Mouse (Mus musculus) MEL (cell line): ENCODE measurements at regions not wholly inside any gene's neighbourhood (a gene's known extent, or its start where the extent isn't known, plus 50 kb on each side); places are given as distances from the start of the nearest gene placed in this dataset.

ENCODE experiments used
- DNase-seq: peaks from one replicate; pipeline ENCODE4 v3.0.0; 2011; ENCODE audit warnings: low read depth, low spot score
- H3K27ac ChIP-seq: 2 replicates; pipeline ENCODE4 v1.5.1; 2012; ENCODE audit warnings: low read depth, mild to moderate bottlenecking, control low read depth, low read length, moderate library complexity; ENCODE audit not compliant: control insufficient read depth
- H3K27me3 ChIP-seq, 2 experiments: fragments of 150-350 bp in 1 of 2; sonication (generic) in 1 of 2; 2 replicates each; pipeline ENCODE4 v1.6.1; 2012; ENCODE audit warnings: low read length in 2 of 2, mild to moderate bottlenecking in 2 of 2, improper control_type of control experiment in 1 of 2, moderate library complexity in 1 of 2; ENCODE audit not compliant: insufficient read depth in 2 of 2, control insufficient read depth in 1 of 2
- H3K36me3 ChIP-seq, 2 experiments: 2 replicates each; pipeline ENCODE4 v1.6.1; 2012 to 2014; ENCODE audit warnings: low read length in 2 of 2, improper control_type of control experiment in 1 of 2, inconsistent platforms in 1 of 2, mild to moderate bottlenecking in 1 of 2; ENCODE audit not compliant: insufficient read depth in 2 of 2, control insufficient read depth in 1 of 2
- H3K4me1 ChIP-seq, 2 experiments: fragments of 150-350 bp in 1 of 2; sonication (generic) in 1 of 2; 2 replicates each; pipeline ENCODE4 v1.6.1; 2012; ENCODE audit warnings: low read length in 2 of 2, improper control_type of control experiment in 1 of 2, mild to moderate bottlenecking in 1 of 2; ENCODE audit not compliant: insufficient read depth in 2 of 2, control insufficient read depth in 1 of 2
- H3K4me3 ChIP-seq, 2 experiments: fragments of 150-350 bp in 1 of 2; sonication (generic) in 1 of 2; 2 replicates each; pipeline ENCODE4 v1.5.1; 2012; ENCODE audit warnings: low read depth in 2 of 2, low read length in 2 of 2, mild to moderate bottlenecking in 2 of 2, moderate library complexity in 2 of 2, control low read depth in 1 of 2, improper control_type of control experiment in 1 of 2; ENCODE audit not compliant: control insufficient read depth in 1 of 2, insufficient read depth in 1 of 2
- H3K79me2 ChIP-seq: 2 replicates; pipeline ENCODE4 v1.6.1; 2012; ENCODE audit warnings: mild to moderate bottlenecking, low read length, moderate library complexity; ENCODE audit not compliant: control insufficient read depth, poor library complexity, insufficient read depth
- H3K9ac ChIP-seq: 2 replicates; pipeline ENCODE4 v1.6.1; 2012; ENCODE audit warnings: low read depth, mild to moderate bottlenecking, control low read depth, low read length, moderate library complexity; ENCODE audit not compliant: control insufficient read depth, poor library complexity, severe bottlenecking
- H3K9me3 ChIP-seq: fragments of 150-350 bp; sonication (generic); replicated peaks from 2 replicates; pipeline ENCODE4 v1.6.1; 2012; ENCODE audit warnings: mild to moderate bottlenecking, low read length, improper control_type of control experiment, moderate library complexity; ENCODE audit not compliant: insufficient read depth
- ELF1 ChIP-seq: IDR thresholded peaks from 2 replicates; pipeline ENCODE4 v1.6.1; 2014; ENCODE audit warnings: low read depth, mild to moderate bottlenecking, inconsistent platforms, low read length, improper control_type of control experiment, moderate library complexity
- JUND ChIP-seq: IDR thresholded peaks from 2 replicates; pipeline ENCODE4 v1.6.1; 2011; ENCODE audit warnings: low read depth, mild to moderate bottlenecking, improper control_type of control experiment, low read length
- MAX ChIP-seq: IDR thresholded peaks from 2 replicates; pipeline ENCODE4 v1.6.1; 2011; ENCODE audit warnings: low read length, improper control_type of control experiment
- POLR2A ChIP-seq, 2 experiments: IDR thresholded peaks; 2 replicates each; pipeline ENCODE4 v1.6.1; 2011 to 2012; ENCODE audit warnings: low read length in 2 of 2, mild to moderate bottlenecking in 2 of 2, control low read depth in 1 of 2, improper control_type of control experiment in 1 of 2, low read depth in 1 of 2, moderate library complexity in 1 of 2; ENCODE audit not compliant: control insufficient read depth in 1 of 2, insufficient read depth in 1 of 2, poor library complexity in 1 of 2
- POLR2AphosphoS2 ChIP-seq: IDR thresholded peaks from 2 replicates; pipeline ENCODE4 v1.6.1; 2011; ENCODE audit warnings: low read length, improper control_type of control experiment
- USF1 ChIP-seq: IDR thresholded peaks from 2 replicates; pipeline ENCODE4 v1.6.1; 2014; ENCODE audit warnings: low read depth, mild to moderate bottlenecking, inconsistent platforms, low read length, improper control_type of control experiment, moderate library complexity
- USF2 ChIP-seq, 2 experiments: IDR thresholded peaks; 2 replicates each; pipeline ENCODE4 v1.6.1; 2011 to 2012; ENCODE audit warnings: improper control_type of control experiment in 2 of 2, low read length in 2 of 2, borderline replicate concordance in 1 of 2, inconsistent platforms in 1 of 2, low read depth in 1 of 2, mild to moderate bottlenecking in 1 of 2; ENCODE audit not compliant: insufficient read depth in 1 of 2
- ZKSCAN1 ChIP-seq: IDR thresholded peaks from 2 replicates; pipeline ENCODE4 v1.6.1; 2012; ENCODE audit warnings: low read depth, mild to moderate bottlenecking, inconsistent platforms, low read length, improper control_type of control experiment, moderate library complexity

DNA sequence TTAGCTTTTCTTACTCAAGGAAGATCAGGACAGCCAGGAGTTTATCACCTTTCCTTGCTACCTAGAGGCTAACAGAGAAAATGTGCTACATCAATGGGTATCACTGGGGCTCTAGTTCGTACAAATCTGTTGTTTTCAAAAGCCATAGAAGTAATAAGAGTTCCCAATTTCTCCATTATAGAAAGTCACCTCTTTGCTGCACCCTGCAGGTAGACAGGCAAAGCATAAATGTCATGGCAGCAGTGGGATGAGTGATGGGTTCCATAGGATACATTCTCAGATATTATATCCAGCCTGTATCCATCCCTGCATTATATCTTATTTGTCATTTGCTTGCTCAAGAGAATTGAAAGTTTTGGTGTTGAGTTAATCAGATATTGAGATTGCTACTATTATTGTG is 236.4 kb upstream of the Alcam start:
- H3K9me3 ChIP-seq, result no peaks in the 10 kb centered on the region
- H3K9ac ChIP-seq, result no peak overlapping the region
- H3K27me3 ChIP-seq, result no peaks in the 10 kb centered on the region
- H3K27ac ChIP-seq, result no peak overlapping the region
- no peak for DNase-seq
- no peaks in the 10 kb centered on the region for H3K4me1 ChIP-seq
- H3K36me3 ChIP-seq, result no peaks in the 10 kb centered on the region
- TF ChIP-seq POLR2A (IDR thresholded peaks at IDR 0.05; ENCODE audit: control insufficient read depth in 1 of 2, insufficient read depth in 1 of 2, low read depth in 1 of 2, low read length in 2 of 2, poor library complexity in 1 of 2), result no peak
- no peak for TF ChIP-seq USF2 (IDR thresholded peaks at IDR 0.05; ENCODE audit: borderline replicate concordance in 1 of 2, insufficient read depth in 1 of 2, low read depth in 1 of 2, low read length in 2 of 2)
- no peak for TF ChIP-seq USF1
- no peak for TF ChIP-seq POLR2AphosphoS2
- H3K4me3 ChIP-seq, result no peak overlapping the region
- no peaks in the 10 kb centered on the region for H3K79me2 ChIP-seq

DNA sequence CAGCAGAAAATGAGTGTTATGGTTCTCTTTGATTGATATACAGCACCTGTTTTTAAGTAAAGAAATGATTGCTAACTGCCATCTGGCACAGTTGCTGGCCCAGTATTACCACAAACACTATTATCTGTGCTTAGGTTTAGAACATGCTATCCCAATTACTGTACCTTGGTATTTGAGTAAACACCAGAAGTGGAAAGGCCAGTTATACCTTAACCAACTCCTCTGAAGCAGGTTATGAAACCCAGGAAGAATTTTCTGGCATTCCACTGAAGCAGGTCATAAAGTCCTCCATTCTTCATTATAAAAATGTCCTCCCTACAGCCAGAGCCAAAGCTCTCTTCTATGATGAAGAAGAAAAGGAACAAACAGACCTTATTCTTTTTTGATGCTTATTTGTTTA is 201.0 kb upstream of the Alcam start:
- H3K9ac ChIP-seq, result no peak overlapping the region
- TF ChIP-seq ZKSCAN1, result no peak
- no peak for TF ChIP-seq MAX
- TF ChIP-seq POLR2AphosphoS2, result no peak
- no peak for TF ChIP-seq ELF1
- no peak for TF ChIP-seq JUND
- TF ChIP-seq USF2 (IDR thresholded peaks at IDR 0.05; ENCODE audit: borderline replicate concordance in 1 of 2, insufficient read depth in 1 of 2, low read depth in 1 of 2, low read length in 2 of 2), result no peak
- no peak for DNase-seq
- H3K4me1 ChIP-seq, result no peaks in the 10 kb centered on the region
- no peaks in the 10 kb centered on the region for H3K79me2 ChIP-seq
- no peak overlapping the region for H3K27ac ChIP-seq
- H3K27me3 ChIP-seq, result no peaks in the 10 kb centered on the region
- no peak overlapping the region for H3K4me3 ChIP-seq
- H3K9me3 ChIP-seq, result no peaks in the 10 kb centered on the region
- H3K36me3 ChIP-seq, result no peaks in the 10 kb centered on the region
